Mouse (Mus musculus) limb, embryonic 14.5 days (tissue): ENCODE data around the gene Amelx. TPM values are rescaled to one million over a fixed set of nuclear protein-coding genes. Genes with fewer than 3 reads are reported as not detected.
A peak's percentile ranks its signal among the peaks of the same experiment; 100 is the strongest.

Experiments used
- ATAC-seq: fragments of 200-750 bp; cut with Nextera tagmentation; 2 replicates; pipeline ENCODE4 v1.8.0; 2017; ENCODE audit warnings: low read depth, moderate number of reproducible peaks, moderate TSS enrichment; ENCODE audit not compliant: low FRiP score
- DNase-seq: peaks from one replicate; pipeline ENCODE4 v3.0.0-alpha.2; 2015; ENCODE audit warnings: low spot score
- H3K27ac ChIP-seq: fragments of 300-500 bp; sonication (generic); replicated peaks from 2 replicates; pipeline ENCODE4 v1.5.1; 2014; ENCODE audit warnings: low read depth, mild to moderate bottlenecking, low read length, moderate library complexity, mixed read lengths
- H3K27me3 ChIP-seq: fragments of 300-500 bp; sonication (generic); 2 replicates; pipeline ENCODE4 v1.6.1; 2014; ENCODE audit warnings: low read length, mixed read lengths; ENCODE audit not compliant: control insufficient read depth, insufficient read depth
- H3K36me3 ChIP-seq: fragments of 300-500 bp; sonication (generic); 2 replicates; pipeline ENCODE4 v1.6.1; 2014; ENCODE audit warnings: mild to moderate bottlenecking, low read length, moderate library complexity, mixed read lengths; ENCODE audit not compliant: control insufficient read depth, insufficient read depth
- H3K4me1 ChIP-seq: fragments of 300-500 bp; sonication (generic); 2 replicates; pipeline ENCODE4 v1.6.1; 2014; ENCODE audit warnings: antibody characterized with exemption, low read length, mixed read lengths; ENCODE audit not compliant: control insufficient read depth, insufficient read depth
- H3K4me2 ChIP-seq: fragments of 300-500 bp; sonication (generic); replicated peaks from 2 replicates; pipeline ENCODE4 v1.6.1; 2014; ENCODE audit warnings: low read depth, mild to moderate bottlenecking, low read length, moderate library complexity; ENCODE audit not compliant: severe bottlenecking
- H3K4me3 ChIP-seq: fragments of 300-500 bp; sonication (generic); replicated peaks from 2 replicates; pipeline ENCODE4 v1.5.1; 2014; ENCODE audit warnings: low read length
- H3K9ac ChIP-seq: fragments of 300-500 bp; sonication (generic); 2 replicates; pipeline ENCODE4 v1.6.1; 2014; ENCODE audit warnings: mild to moderate bottlenecking, low read depth, low read length, moderate library complexity; ENCODE audit not compliant: severe bottlenecking
- H3K9me3 ChIP-seq: fragments of 300-500 bp; sonication (generic); 2 replicates; pipeline ENCODE4 v1.6.1; 2016; ENCODE audit warnings: low read length; ENCODE audit not compliant: control insufficient read depth
- POLR2A ChIP-seq: fragments of 200-500 bp; IDR thresholded peaks from 2 replicates; pipeline ENCODE4 v1.8.0; 2012; ENCODE audit warnings: inconsistent platforms, mild to moderate bottlenecking, moderate library complexity, borderline replicate concordance; ENCODE audit not compliant: insufficient read depth, insufficient read length; ENCODE audit errors: extremely low read depth
- WGBS: fragments of 180-500 bp; shearing (Covaris S2); extraction: QIAGEN DNeasy Blood & Tissue Kit; methylation state at CpG from one replicate; pipeline ENCODE4 v1.1.7; 2014; 5-methylcytosine and 5-hydroxymethylcytosine counted together
- polyA plus RNA-seq, 2 experiments: library from polyadenylated mRNA; depleted of rRNA in 1 of 2; stranded (reverse) in 1 of 2; unstranded in 1 of 2; fragments of >200 nt; fragmentation: Nextera tagmentation in 1 of 2; extraction: Ambion mirVana in 1 of 2; gene quantifications; 2 replicates each; pipeline versions ENCODE4 v1.2.1 to v1.2.3; 2012 to 2014

Amelx gene
- polyA plus RNA-seq, 2 experiments = not detected

DNA sequence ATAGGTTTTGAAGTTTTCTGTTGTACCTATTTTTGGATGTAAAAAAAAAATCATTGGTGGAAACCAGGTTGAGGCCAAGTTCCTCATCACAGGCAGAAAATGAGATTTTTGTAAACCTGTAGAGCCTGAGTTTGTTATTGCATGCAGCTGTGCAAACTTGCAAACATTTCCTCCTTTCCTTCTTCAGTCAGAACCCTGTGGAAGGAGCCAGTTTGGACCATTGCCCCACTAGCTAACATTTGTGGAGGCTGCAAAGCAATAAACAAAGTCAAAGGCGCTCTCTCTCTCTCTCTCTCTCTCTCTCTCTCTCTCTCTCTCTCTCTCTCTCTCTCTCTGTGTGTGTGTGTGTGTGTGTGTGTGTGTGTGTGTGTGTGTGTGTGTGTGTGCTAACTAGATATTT is 13.2 kb downstream of the Amelx start:
- H3K4me1 ChIP-seq = no peaks in the 10 kb centered on the region
- DNase-seq = peak; percentile 40

DNA sequence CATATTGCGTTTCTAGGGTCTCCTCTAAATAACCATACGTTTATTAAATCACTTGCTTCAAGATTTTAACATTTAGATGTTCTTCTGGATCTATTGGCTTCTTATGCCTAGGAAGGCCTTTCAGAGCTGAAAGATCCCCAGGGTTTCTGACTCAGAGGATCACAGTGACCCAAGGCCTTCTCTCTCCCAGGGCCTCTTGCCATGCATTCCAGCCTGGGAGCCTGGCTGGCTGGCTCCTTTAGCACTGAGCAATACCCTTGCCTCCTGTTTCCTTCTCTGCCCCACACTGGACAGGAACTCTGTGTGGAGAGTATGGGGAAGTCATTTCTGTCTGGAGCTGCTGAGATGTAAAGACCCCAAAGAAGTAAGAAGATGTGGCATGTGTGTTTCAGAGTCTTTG is 16.0 kb downstream of the Amelx start:
- ATAC-seq = no peak

More for the DNA sequence above, 13.2 kb downstream of the Amelx start:
- ATAC-seq = no peak
- no peaks in the 10 kb centered on the region for H3K27me3 ChIP-seq
- no peaks in the 10 kb centered on the region for H3K36me3 ChIP-seq
- H3K27ac ChIP-seq = no peak overlapping the region
- 36% methylated on average over 1 of the region's 1 CpGs for WGBS
- no peak overlapping the region for H3K4me3 ChIP-seq
- H3K9me3 ChIP-seq = no peaks in the 10 kb centered on the region
- TF ChIP-seq POLR2A = no peak
- H3K9ac ChIP-seq = no peak overlapping the region
- H3K4me2 ChIP-seq = no peak overlapping the region

DNA sequence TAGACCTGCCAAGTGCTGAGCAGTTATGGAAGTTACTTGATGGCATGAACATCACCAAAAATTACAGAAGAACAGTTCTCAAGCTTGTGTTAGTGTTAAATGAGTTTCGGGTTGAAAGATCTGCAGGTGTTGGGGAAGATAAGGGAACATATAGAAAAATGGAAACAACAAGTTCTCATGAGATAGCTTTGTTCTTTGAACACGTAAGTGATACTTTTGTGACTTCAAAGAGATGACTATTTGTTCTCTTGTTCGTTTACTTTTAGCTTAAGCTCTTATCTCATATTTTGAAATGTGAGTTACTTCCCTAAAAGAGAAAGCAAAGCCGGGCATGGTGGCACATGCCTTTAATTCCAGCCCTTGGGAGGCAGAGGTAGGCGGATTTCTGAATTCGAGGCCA is 28.6 kb downstream of the Amelx start:
- ATAC-seq (no peak), DNase-seq (no peak)
- WGBS = 84% methylated on average over 6 of the region's 6 CpGs
- H3K4me2 ChIP-seq = no peak overlapping the region
- no peak overlapping the region for H3K9ac ChIP-seq
- H3K27ac ChIP-seq = no peak overlapping the region
- TF ChIP-seq POLR2A = no peak
- no peaks in the 10 kb centered on the region for H3K36me3 ChIP-seq
- H3K4me3 ChIP-seq = no peak overlapping the region
- H3K9me3 ChIP-seq = no peaks in the 10 kb centered on the region
- H3K27me3 ChIP-seq = no peaks in the 10 kb centered on the region
- no peaks in the 10 kb centered on the region for H3K4me1 ChIP-seq

More for the DNA sequence above, 16.0 kb downstream of the Amelx start:
- 82% methylated on average over 2 of the region's 2 CpGs for WGBS
- Histone ChIP-seq H3K4me2 (no peak overlapping the region), H3K36me3 (no peaks in the 10 kb centered on the region), H3K9me3 (no peaks in the 10 kb centered on the region), H3K27ac (no peak overlapping the region), H3K4me3 (no peak overlapping the region), H3K27me3 (no peaks in the 10 kb centered on the region), H3K4me1 (no peaks in the 10 kb centered on the region), H3K9ac (no peak overlapping the region)
- no peak for TF ChIP-seq POLR2A
- no peak for DNase-seq

DNA sequence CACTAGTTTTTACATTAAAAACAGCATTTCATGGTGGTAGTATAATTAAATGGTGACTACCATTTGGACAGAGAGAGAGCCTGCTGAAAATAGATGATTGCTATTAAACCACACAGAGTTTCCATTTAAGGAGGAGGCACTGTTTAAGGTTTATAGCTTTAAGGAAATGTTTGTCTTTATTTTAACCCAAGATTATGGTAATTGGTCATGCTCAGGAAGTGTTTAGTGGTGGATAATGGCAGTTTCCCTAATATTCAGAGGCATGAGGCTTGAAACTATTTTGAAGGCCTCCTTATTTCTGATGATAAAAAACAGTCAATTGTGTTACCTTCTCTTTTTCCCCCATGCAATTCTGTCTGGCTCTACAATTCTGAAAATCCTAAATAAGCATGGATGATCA is 33.2 kb downstream of the Amelx start:
- Histone ChIP-seq H3K27me3 (no peaks in the 10 kb centered on the region), H3K4me3 (no peak overlapping the region), H3K4me2 (no peak overlapping the region), H3K36me3 (no peaks in the 10 kb centered on the region), H3K9me3 (no peaks in the 10 kb centered on the region), H3K4me1 (no peaks in the 10 kb centered on the region), H3K27ac (no peak overlapping the region), H3K9ac (no peak overlapping the region)
- no peak for TF ChIP-seq POLR2A
- no peak for DNase-seq
- ATAC-seq = no peak

DNA sequence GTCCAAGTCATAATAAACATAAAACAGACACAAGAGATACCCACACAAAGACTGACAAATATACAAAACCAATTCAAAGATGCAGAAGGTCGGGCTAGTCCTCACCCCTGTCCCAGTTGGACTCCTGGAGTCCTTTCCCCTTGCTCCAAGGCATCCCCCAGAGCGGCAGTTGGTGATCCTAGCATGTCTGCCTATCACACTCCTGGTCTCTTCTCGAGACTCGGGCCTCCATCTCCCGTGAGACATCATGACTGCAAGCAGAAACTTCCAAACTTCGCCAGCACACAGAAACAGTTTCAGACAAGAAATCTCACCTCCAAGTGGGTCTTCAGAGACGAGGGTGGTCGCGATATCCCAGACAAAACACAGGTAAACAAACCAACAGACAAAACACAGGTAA is 46.5 kb downstream of the Amelx start:
- DNase-seq (no peak), ATAC-seq (no peak)
- Histone ChIP-seq H3K36me3 (no peaks in the 10 kb centered on the region), H3K4me2 (no peak overlapping the region), H3K27me3 (no peaks in the 10 kb centered on the region), H3K9me3 (no peaks in the 10 kb centered on the region), H3K4me1 (no peaks in the 10 kb centered on the region), H3K27ac (no peak overlapping the region), H3K4me3 (no peak overlapping the region), H3K9ac (no peak overlapping the region)
- 90% methylated on average over 9 of the region's 9 CpGs for WGBS
- no peak for TF ChIP-seq POLR2A

DNA sequence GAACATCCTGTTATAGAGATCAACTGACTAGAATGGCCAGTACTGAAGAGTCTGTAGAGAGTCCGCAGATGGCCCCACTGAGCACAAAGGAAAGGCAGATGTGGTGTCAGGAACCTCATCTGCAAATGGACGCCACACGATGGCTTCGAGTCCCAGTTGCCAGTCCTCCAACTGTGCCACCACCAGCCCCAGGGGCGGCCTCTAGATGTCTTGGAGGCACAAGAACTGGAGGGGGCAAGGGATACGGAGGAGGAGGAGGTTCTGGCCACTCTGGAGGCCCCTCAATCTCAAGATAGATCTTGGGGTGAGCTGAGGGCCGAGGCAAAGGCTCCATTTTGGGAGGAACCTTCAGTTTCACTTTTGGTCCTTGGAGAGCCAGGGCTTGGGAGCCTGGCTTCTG is 47.2 kb downstream of the Amelx start:
- H3K27me3 ChIP-seq = no peaks in the 10 kb centered on the region
- H3K9me3 ChIP-seq = no peaks in the 10 kb centered on the region
- 86% methylated on average over 7 of the region's 7 CpGs for WGBS
- no peak overlapping the region for H3K4me3 ChIP-seq
- H3K4me1 ChIP-seq = no peaks in the 10 kb centered on the region
- no peak overlapping the region for H3K4me2 ChIP-seq
- no peak for DNase-seq
- TF ChIP-seq POLR2A = no peak
- no peak overlapping the region for H3K27ac ChIP-seq
- no peaks in the 10 kb centered on the region for H3K36me3 ChIP-seq
- ATAC-seq = no peak
- no peak overlapping the region for H3K9ac ChIP-seq

Other genes with a start within 250 kb of the Amelx start
- 21.4 and 21.7 TPM in 2 replicates for gene Hccs, start 133.2 kb upstream of the Amelx start, polyA plus RNA-seq (2012; rRNA removed)
- gene Hccs, start 133.2 kb upstream of the Amelx start, polyA plus RNA-seq (2014; fragmentation: Nextera tagmentation; extraction: Ambion mirVana) = 30.9 and 33.4 TPM in 2 replicates